Mouse (Mus musculus): ENCODE data around the gene Ppm1h.
A peak's percentile ranks its signal among the peaks of the same experiment; 100 is the strongest.

Ppm1h gene

DNA sequence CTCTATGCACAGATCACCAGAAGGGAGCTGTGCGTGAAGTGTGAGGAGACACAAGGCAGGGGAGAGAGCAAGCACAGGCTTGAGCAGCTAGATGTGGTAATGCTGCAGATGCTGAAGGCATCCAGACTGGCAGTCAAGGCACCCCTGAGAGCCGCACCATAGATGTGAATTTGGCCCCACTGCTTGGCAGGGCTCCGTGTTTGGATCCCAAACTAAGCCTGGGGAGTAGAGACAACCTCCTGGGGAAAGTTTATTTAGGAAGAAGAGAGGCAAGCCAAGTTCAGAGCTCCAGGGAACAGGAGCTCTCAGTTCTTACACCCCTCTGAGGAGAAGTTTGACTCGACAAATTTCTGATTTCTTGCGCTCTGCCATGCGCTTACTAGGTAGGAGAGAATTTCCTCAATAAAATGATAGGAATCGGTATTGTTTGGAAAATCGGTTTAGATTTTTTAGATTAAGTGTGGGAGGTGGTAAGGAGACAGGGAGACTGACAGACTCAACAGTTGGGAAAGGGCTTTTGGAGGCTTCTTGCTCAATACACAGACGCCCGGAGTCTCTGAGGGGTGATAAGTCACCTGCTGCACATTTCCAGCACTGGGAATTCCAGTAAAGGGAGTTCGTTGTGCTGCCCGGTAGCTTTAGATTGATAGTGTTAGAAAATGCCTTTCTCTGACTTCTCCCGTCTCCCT, 89.8 kb downstream of the Ppm1h start:
- no peak for DNase-seq (ENCODE audit: low spot score in 2 of 2)

DNA sequence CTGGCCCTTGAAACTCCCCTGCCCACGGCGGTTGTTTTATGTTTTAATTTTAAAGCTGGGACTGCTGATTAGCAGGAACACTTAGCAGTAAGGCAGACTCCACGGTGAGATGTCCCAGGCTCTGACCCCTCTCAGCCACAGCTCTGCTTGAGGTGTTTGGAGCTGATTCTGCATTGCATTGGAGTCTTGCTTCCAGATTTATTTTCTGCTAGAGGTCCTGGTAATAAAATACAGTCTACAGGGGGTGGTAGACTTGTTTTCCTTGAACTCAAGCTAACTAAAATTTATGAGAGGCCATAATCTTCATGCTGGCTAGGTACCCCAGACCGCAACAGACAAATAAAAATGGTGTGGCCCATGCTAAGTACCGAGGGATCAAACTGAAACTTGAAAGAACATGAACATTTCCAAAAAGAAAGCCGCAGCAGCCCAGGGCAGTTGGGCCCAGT, 90.4 kb downstream of the Ppm1h start:
- no peak for DNase-seq (ENCODE audit: low spot score in 2 of 2)

DNA sequence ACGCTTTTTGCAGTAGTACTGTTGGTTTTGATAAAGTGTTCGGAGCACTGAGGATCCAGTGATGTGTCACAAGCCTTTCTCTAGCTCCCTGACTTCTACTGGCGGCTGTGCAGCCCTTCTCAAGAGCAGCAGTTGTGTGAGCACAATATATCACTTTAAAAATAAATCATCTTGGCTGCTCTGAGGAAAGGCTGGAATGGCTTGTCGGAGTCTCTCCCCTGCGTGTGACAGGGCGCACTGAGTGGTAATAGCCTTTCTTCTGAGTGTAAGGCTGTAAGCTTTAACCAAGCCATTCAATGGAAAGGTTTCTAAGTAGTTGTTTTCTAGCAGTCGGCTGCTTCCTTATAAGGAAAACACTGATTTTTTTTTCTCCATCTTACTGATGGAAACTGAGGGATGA, 91.8 kb downstream of the Ppm1h start:
- DNase-seq (ENCODE audit: low spot score in 2 of 2) = no peak

DNA sequence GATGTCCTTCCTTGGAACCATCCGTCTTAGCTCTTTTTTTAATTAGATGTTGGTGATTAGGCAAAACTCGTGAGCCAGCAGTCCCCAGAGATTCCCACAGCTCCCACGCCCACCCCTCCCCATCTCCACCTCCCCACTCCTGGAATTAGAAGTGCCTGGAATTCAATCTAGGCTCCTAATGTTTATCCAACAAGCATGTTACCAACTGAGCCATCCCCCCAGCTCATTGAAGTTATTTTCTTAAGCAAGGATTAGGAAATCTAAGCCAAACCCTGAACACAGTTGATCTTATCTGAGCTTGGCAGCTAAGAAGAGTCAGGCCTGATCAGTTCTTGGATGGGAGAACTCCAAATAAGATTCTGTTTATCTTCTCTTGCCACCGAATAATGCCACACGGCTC, 92.4 kb downstream of the Ppm1h start:
- no peak for DNase-seq (ENCODE audit: low spot score in 2 of 2)

DNA sequence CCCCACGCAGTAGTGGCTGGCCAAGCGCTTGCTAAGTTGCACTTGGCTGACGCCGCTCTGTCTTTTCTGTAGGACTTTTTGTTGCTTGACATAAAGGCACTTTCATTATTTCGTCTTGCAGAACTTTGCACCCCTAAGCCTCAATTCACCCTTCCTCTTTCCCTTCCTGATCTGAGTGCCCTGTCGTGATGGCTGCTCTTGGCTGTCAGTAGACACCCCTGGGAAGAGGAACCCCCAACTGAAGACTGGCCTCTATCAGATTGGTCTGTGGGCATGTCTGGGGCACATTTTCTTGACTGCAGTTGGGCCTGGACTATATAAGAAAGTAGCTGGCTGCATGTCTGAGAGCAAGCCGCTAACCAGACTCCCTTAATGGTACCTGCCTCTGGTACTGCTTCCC, 95.6 kb downstream of the Ppm1h start:
- DNase-seq (ENCODE audit: low spot score in 2 of 2) = no peak

DNA sequence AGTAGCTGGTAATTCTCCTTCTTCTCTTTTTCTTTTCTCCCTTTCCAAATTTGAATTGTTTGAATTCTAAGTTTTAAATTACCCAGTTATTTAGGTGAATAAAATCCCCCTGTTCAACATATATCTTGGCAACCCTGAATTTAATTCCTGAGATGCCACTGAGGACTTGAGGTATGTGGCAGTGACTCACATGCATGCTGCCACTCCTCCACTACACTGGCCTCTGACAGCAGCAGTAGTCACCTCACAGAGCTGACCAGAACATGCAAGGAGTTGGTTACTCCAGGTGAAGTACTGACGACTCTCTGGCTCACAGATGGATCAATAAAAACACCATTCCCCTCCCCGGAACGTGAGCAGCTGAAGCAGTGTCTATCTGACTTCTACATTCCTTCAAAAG, 98.9 kb downstream of the Ppm1h start:
- DNase-seq (ENCODE audit: low spot score in 2 of 2) = no peak

DNA sequence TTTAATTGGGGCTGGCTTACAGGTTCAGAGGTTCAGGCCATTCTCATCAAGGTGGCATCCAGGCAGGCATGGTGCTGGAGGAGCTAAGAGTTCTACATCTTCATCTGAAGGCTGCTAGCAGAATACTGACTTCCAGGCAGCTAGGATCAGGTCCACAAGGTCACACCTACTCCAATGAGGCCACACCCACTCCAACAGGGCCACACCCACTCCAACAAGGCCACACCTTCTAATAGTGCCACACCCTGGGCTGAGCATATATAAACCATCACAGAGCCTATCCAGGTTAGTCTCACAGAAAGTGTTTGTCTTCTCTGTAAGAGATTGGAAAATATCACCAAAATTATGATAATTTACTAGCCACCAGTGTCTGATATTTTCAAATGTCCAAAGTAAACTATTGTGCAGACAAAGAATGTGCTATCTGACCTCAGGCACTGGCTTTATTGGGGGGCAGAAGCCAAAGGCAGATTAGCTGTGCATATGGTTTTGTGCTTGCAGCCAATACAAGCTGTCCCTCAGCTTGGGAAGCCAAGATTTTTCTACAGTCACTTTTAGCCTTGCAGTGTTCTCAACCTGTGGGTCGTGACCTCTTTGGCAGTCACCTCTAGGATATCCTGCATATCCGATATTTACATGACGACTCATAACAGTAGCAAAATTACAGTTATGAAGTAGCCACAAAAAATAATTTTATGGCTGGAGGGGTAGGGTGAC, 99.5 kb downstream of the Ppm1h start:
- DNase-seq (ENCODE audit: low spot score in 2 of 2) = no peak

DNA sequence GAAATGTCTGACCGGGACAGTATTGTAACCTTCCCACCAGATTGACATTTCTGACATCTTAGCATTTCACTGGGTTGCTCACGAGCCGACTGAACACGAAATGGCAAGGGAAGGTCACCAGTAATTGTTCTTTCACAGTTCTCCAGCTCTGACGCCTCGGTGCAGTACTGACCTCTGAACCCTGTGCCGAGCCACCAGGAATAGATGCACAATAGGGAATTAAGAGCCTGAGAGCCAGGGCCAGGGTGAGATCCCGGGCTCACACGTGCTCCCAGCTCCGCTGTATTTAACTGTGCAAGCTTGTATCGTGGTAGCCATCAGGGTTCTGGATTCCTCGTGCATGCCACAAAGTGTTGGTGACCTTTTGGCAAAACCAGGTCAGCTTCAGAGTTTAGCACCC, 100.8 kb downstream of the Ppm1h start:
- no peak for DNase-seq (ENCODE audit: low spot score in 2 of 2)

DNA sequence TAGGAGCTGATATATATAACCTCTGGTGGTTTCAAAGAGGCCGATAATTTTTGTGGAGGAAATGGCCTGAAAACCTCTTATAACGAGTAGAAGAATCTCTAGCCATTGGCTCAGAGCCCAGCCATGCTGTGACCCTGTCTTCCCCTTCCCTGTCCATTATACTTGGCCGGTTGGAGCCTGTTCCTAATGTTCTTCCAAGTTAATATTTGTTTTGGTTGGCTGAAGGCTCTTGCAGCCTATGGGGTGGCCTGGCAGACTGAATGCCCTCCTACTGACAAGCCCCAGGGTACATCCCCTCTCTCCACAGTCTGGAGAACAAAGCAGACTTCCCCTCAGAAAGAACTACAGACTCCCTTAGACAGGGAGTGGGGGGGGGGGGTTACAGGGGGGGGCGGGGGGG, 104.2 kb downstream of the Ppm1h start:
- DNase-seq (ENCODE audit: low spot score in 2 of 2) = peak in 1 of 2 experiments; percentile 30

DNA sequence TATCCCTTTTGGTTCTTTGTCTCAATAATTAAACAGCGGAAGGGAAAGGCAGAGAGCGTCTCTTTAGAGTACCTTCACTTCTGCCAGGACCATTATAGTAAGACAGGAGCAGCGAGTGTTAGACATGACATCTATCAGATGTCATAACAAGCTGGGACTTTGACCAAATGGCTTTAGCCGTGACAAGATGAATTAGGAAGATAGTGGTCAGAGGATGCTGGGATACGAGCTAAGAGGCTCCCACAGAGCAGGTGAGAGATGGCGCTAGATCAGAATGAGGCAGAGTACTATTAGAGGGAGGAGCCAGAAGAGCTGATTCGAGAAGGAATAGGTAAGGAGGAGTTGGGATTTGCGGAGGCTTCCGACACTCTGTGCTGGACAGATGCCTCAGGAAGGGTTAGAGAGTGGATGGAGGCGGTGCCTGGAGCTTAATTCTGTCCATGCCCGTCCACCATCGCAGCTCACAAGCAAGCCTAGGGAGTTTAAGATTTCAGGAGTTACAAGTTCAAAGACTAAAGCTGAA, 111.1 kb downstream of the Ppm1h start:
- no peak for DNase-seq (ENCODE audit: low spot score in 2 of 2)

DNA sequence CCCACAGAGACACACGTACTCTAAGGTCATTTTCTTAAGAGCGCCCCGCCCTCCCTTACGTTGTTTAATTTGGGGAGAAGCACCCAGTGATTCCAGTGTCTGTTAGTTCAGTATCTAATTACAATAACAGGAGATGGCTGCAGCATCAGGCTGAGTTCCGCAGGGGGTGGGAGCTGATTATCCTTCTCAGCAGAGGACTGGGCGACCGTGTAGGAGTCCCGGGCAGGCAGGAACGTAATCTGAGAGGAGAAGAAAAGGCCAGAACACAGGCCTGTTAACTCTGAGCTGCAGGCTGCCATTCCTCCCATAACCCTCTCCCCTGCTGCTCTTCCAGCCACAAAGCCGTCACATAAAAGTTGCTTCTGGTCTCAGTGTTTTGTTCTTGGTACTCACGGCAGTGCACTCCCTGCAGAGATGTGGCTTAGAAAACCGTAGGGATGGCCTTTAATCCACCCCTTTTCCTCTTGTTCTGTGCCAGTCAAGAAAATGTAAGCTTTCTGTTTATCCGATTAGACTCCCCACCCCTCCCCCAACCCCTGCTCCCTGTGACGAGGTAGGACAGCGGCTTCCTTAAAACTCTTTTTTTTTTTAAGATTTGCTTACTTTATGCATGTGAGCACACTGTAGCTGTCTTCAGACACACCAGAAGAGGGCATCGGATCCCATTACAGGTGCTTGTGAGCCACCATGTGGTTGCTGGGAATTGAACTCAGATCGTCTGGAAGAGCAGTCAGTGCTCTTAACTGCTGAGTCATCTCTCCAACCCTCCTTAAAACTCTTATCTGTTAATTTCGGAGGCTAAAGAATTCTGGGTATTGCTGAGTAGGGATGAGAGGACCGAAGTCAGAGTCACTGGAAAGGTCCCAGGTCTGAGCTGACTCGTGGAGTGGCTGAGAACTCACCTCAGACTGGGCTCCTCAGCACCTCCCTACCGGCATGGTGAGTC, 113.7 kb downstream of the Ppm1h start:
- DNase-seq (ENCODE audit: low spot score in 2 of 2) = no peak

DNA sequence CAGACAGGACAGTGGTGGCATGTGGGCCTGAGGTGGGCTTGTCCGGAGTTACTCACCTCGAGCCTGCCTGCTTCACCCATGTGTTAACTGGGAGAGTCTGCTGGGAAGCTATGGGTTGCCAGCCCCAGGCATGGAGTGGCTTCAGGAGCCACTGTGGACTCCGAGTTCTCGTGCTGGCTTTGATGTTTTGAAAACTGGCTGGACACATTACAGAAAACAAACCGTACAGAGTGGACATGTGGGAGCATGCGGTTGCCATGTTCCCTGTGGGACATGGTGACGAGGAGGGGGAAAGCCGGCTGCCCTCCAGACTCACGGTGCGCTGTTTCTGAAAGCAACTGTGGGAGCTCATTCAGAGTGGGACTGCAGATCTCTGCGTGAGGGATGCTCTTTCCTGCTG, 114.6 kb downstream of the Ppm1h start:
- no peak for DNase-seq (ENCODE audit: low spot score in 2 of 2)

DNA sequence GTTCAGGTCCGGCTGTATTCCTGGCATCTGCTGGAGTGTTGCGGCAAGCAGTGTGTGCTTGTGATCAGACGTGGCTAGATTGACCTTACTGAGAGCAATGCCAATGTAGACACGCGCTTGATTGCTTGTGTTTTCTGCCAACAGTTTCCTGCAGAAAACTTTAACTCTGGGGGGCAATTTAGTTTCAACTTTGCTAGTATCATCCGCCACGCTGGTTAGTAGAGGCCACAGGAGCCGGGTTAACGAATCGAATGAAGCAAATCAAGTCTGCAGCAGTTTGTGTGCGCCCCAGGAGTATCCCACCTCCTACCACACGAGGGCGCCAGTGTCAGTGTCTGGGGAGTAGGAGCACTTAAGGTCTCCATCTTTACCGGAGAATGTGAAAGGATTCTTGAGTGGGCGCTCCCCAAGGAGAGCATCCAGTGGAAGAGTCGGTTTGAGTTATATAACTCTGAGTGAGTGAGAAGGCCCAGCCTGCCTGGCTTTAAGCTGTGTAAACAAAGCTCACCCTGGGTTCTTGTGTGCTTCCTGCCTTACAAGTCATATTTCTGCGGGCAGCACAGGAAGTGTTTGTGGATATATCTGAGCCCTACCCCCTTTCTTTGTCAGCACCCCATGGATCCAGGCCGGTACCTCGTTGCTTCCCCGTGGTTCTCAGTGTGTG, 115.8 kb downstream of the Ppm1h start:
- peak; percentile 63 to 75 for DNase-seq (ENCODE audit: low spot score in 2 of 2)

DNA sequence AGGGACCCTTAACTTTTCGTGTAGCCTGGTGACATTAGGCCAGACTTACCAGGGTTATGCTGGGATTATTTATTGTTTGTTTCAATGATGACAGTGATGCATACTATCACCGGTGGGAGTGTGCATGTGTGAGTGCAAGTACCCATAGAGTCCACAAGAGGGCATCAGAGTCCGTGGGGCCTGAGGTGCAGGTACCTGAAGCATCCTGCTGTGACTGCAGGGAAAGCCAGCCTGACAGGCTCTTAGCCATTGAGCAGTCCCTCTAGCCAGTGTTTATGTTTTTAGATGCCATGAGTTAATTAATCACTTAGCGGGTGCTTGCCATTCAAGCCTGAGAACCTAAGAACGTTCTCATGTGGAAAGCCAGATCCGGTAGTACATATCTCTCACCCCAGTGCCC, 119.4 kb downstream of the Ppm1h start:
- no peak for DNase-seq (ENCODE audit: low spot score in 2 of 2)

DNA sequence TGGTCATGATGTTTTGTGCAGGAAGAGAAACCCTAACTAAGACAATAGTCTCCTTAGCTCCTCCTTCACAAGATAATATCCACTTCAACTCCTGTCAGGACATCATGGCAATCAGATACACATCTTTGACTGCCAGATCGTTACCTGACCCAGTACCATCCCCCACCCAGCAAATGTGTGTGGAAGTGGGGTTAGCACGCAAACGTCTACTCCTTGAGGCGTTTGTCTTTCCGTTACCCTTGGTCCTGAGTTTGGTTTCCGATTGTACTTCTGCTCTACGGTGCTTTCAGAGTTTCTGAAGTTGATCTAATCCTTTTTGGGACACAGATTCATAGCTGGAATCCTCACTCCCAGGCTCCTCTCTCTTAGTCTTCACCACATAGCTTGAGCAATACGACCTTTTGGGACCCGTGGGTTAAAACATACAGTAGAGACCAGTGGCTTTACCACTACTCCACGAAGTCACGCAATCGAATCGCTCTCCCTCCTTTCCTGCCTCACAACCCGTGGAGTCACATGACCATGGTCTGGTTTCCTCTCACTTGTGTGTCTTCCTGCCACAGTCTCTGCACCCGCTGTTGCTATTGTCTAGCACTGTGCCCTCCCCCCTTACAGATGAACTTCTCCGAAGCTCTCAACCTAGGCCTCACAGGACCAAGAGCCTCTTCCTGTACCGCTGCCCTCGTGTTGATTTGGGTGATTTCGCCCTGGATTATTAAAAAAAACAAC, 121.6 kb downstream of the Ppm1h start:
- DNase-seq (ENCODE audit: low spot score in 2 of 2) = no peak

DNA sequence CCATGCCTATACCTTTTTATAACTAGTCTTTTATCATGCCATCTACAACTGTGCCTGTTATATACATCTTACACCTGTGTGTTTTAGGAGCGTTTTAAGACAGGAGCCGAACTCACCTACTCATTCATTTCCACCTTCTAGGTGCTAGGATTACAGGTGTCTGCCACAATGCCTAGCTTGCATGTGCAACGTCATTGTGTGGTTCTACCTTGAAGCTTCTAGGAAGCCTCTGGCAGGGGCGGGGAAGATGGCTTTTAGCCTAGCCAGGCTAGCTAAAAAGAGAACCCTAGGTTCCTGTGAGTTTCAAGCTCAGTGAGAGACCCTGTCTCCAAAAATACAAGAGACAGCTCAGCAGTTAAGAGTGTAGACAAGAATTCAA, 122.2 kb downstream of the Ppm1h start:
- DNase-seq (ENCODE audit: low spot score in 2 of 2) = no peak

DNA sequence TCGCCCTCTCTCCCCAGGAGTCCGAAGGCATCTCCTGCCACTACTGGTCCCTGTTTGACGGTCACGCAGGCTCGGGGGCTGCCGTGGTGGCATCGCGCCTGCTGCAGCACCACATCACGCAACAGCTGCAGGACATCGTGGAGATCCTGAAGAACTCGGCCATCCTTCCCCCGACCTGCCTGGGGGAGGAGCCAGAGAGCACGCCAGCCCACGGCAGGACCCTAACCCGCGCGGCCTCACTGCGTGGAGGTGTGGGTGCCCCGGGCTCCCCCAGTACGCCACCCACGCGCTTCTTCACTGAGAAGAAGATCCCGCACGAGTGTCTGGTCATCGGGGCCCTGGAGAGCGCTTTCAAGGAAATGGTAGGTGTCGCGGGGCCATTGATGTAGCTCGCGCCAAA, 123.7 kb downstream of the Ppm1h start:
- no peak for DNase-seq (ENCODE audit: low spot score in 2 of 2)

DNA sequence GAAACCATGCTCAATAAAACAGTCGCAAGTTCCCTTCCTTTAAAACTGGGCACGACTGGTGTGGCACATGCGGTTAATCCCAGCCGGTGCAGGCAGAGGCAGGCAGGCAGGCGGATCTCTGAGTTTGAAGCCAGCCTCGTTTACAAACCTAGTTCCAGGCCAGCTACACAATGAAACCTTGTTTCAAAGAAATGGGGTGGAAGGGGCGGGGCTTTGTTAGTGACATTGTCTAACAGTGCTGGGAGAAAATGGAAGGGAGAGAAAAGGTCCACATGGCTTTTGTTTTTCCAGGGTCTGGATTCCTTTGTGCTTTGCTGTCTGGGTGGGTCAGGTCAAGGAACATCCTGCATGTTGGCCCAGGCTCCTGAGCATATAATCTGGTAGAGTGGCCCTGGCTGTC, 124.3 kb downstream of the Ppm1h start:
- DNase-seq (ENCODE audit: low spot score in 2 of 2) = no peak

DNA sequence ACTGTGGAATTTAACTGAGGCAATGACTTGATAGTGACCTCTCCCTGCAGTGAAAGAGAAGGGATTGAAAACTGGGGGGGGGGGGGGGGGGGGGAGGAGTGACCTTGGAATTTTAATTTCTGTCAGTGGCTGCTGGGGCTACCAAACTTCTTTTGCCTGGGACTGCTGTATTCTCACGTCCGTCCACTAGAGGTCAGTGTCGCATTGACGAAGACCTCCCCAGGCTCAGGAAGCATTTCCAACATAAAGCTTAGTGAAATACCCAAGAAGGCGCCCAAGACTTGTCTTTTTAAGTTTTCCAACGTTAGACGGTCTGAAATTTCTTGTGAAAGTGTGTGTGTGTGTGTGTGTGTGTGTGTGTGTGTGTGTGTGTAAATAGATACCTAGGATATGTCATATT, 125.3 kb downstream of the Ppm1h start:
- DNase-seq (ENCODE audit: low spot score in 2 of 2) = peak; percentile 39 to 85

DNA sequence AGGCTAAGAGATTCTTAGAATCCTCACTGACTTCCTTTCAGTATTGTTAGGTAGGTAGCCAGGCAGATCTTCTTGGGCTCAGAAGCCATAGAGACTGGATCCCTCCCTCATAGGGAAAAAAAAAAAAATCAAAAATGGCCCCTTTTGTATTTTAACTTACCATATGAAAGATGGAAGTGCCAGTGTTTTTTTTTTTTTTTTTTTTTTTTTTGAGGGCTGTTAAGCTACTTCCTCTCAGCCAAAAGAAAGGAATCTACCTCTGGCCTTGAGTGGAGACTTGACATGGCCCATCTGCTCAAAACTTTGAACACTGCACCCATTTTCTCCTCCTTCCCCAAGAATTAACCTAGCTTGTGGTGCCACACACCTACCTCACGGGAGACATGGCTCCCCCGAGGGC, 127.3 kb downstream of the Ppm1h start:
- DNase-seq (ENCODE audit: low spot score in 2 of 2) = no peak

All from urinary bladder, postnatal 4 days (tissue).